Mouse (Mus musculus): ENCODE measurements around the gene Qpct. TPM values are rescaled to one million over a fixed set of nuclear protein-coding genes. Genes with fewer than 3 reads are reported as not detected.
A peak's percentile ranks its signal among the peaks of the same experiment; 100 is the strongest.

Qpct gene
- 23.9 and 24.8 TPM in 2 replicates for polyA plus RNA-seq (2015; fragmentation: Nextera tagmentation; extraction: Ambion mirVana)

DNA sequence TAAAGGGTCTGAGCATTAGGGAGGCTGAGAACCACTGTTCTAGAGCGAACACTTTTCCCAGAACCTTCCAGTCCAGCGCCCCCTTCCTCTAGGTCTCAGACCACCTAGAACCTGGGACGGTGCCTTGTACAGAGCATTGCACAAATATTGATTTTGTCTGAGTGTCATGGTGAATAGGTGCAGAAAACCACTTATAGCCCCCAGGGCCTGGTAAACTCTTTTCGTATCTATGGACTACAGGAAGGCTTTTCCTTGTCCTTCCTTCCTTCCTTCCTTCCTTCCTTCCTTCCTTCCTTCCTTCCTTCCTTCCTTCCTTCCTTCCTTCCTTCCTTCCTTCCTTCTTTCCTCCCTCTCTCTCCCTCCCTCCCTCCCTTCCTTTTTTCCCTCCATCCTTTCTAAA, at the start of gene Qpct:
Gene Qpct (plus strand): TSS at position 301 of the 400 bp plus-strand sequence.
- H3K27me3 ChIP-seq (replicated peaks; ENCODE audit: control insufficient read depth, insufficient read depth, low read length), result peaks cover 16% of the 10 kb centered on the region; the same call in 1 of the 2 replicates
- peak within 1 kb of the TSS; percentile 51 for H3K4me3 ChIP-seq (ENCODE audit: low read depth, low read length)
- ATAC-seq, result no peak
- TF ChIP-seq CTCF (IDR thresholded peaks at IDR 0.05; ENCODE audit: low read depth), result no peak
- 62% methylated on average over 4 of the region's 4 CpGs for WGBS
- no peaks in the 10 kb centered on the region for H3K4me1 ChIP-seq (replicated peaks; ENCODE audit: control insufficient read depth, insufficient read depth, low read length)
- peak within 1 kb of the TSS; percentile 90 for H3K4me2 ChIP-seq (replicated peaks; ENCODE audit: low read depth)
- no peaks in the 10 kb centered on the region for H3K36me3 ChIP-seq (ENCODE audit: control insufficient read depth, insufficient read depth)
- no peak within 1 kb of the TSS for H3K27ac ChIP-seq (ENCODE audit: low read depth, low read length)
- no peaks in the 10 kb centered on the region for H3K9me3 ChIP-seq (ENCODE audit: control insufficient read depth)
- H3K9ac ChIP-seq (ENCODE audit: low read depth, low read length), result peak within 1 kb of the TSS; percentile 26; the same call in 1 of the 2 replicates

DNA sequence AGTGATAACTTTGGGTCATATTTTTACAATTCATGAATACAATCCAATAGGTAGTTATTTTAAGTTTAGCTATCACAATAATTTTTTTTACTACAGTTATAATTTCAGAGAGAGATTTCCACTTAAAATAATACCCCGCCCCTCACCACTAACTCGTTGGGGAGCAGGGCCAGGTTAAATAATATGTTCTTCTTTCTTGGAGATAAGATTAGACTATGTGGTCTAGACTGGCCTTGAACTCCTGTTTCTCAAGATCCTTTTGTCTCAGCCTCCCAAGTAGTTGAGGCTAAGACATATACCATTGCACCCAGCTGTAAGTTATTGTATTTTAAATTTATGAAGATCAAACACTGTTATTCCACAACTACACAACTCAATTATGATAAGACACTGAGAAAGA, 38.1 kb upstream of the Qpct start:
- no peak overlapping the region for H3K9ac ChIP-seq (ENCODE audit: low read depth, low read length)
- 0 out of 2 replicates have a peak, but pooled peaks cover 5% of the 10 kb centered on the region for H3K4me1 ChIP-seq (replicated peaks; ENCODE audit: control insufficient read depth, insufficient read depth, low read length)
- peaks cover 7% of the 10 kb centered on the region for H3K36me3 ChIP-seq (ENCODE audit: control insufficient read depth, insufficient read depth)
- no peak overlapping the region for H3K4me3 ChIP-seq (ENCODE audit: low read depth, low read length)
- 64% methylated on average over 2 of the region's 2 CpGs for WGBS
- no peaks in the 10 kb centered on the region for H3K27me3 ChIP-seq (replicated peaks; ENCODE audit: control insufficient read depth, insufficient read depth, low read length)
- H3K27ac ChIP-seq (ENCODE audit: low read depth, low read length), result no peak overlapping the region
- no peak overlapping the region for H3K4me2 ChIP-seq (replicated peaks; ENCODE audit: low read depth)
- no peaks in the 10 kb centered on the region for H3K9me3 ChIP-seq (ENCODE audit: control insufficient read depth)
- no peak for TF ChIP-seq CTCF (IDR thresholded peaks at IDR 0.05; ENCODE audit: low read depth)
- ATAC-seq, result no peak

DNA sequence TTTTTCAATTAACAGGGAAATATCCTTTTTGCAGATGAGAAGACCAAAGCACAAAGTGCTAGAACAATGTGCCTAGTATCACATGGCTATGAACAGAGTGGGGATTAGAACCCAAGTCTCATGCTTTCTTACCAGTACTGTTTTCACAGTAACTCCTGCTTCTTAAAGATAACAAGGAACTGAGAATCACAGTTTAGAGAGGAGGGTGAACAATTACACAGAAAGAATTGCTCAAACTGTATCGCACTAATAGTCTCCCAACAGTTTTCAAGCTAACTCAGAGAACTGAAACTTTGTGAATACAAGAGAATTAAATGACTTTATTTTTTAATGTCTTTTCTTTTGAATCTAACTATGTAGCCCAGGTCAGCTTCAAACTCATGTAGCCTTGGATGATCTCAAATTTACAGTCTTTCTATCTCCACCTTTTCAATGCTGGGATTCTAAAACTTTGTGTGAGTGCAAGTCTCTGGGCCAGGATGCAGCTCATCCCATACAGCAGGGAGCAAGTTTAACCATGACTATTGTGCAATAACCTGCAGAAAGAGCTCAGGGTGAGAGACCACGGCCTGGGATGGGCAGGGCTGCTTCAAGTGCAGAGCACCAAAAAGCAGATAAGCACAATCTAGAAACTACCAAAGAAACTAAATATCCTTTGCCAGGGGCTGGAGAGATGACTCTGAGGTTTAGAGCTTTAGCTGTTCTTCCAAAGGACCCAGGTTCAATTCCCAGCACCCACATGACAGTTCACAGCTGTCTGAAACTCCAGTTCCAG, 36.6 kb upstream of the Qpct start:
- H3K27me3 ChIP-seq (replicated peaks; ENCODE audit: control insufficient read depth, insufficient read depth, low read length), result no peaks in the 10 kb centered on the region
- peaks cover 7% of the 10 kb centered on the region for H3K36me3 ChIP-seq (ENCODE audit: control insufficient read depth, insufficient read depth)
- H3K9ac ChIP-seq (ENCODE audit: low read depth, low read length), result no peak overlapping the region
- no peak for TF ChIP-seq CTCF (IDR thresholded peaks at IDR 0.05; ENCODE audit: low read depth)
- H3K4me1 ChIP-seq (replicated peaks; ENCODE audit: control insufficient read depth, insufficient read depth, low read length), result 0 out of 2 replicates have a peak, but pooled peaks cover 5% of the 10 kb centered on the region
- no peak overlapping the region for H3K27ac ChIP-seq (ENCODE audit: low read depth, low read length)
- no peak overlapping the region for H3K4me3 ChIP-seq (ENCODE audit: low read depth, low read length)
- H3K4me2 ChIP-seq (replicated peaks; ENCODE audit: low read depth), result no peak overlapping the region
- ATAC-seq, result no peak
- no peaks in the 10 kb centered on the region for H3K9me3 ChIP-seq (ENCODE audit: control insufficient read depth)
- WGBS, result 67% methylated on average over 2 of the region's 2 CpGs

DNA sequence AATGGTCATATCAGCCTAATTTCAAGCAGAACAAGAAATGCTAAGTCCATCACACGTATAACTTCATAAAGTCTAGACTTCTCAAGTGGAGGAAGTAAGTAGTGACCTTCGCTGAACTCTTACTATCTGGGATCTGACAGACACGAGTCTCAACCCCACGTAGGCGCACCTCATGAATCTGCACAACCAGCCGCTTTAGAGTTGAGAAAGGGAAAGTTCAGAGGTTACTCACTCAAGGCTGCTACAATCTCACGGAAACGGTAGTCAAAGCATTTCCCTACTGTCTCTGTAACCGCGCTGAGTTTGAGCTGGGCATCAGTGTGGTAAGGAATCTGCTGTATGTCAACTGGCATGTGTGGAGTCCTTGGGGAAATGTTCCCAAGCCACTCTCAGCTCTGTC, 35.9 kb upstream of the Qpct start:
- ATAC-seq, result peak; percentile 48; the same call in 1 of the 2 replicates
- H3K27me3 ChIP-seq (replicated peaks; ENCODE audit: control insufficient read depth, insufficient read depth, low read length), result no peaks in the 10 kb centered on the region
- no peak overlapping the region for H3K9ac ChIP-seq (ENCODE audit: low read depth, low read length)
- 55% methylated on average over 10 of the region's 10 CpGs for WGBS
- peaks cover 7% of the 10 kb centered on the region for H3K36me3 ChIP-seq (ENCODE audit: control insufficient read depth, insufficient read depth)
- no peak overlapping the region for H3K27ac ChIP-seq (ENCODE audit: low read depth, low read length)
- no peak overlapping the region for H3K4me3 ChIP-seq (ENCODE audit: low read depth, low read length)
- 0 out of 2 replicates have a peak, but pooled peaks cover 5% of the 10 kb centered on the region for H3K4me1 ChIP-seq (replicated peaks; ENCODE audit: control insufficient read depth, insufficient read depth, low read length)
- no peaks in the 10 kb centered on the region for H3K9me3 ChIP-seq (ENCODE audit: control insufficient read depth)
- 0 out of 2 replicates have a peak overlapping the region, but pooled peaks have one; percentile 21 for H3K4me2 ChIP-seq (replicated peaks; ENCODE audit: low read depth)
- no peak for TF ChIP-seq CTCF (IDR thresholded peaks at IDR 0.05; ENCODE audit: low read depth)

DNA sequence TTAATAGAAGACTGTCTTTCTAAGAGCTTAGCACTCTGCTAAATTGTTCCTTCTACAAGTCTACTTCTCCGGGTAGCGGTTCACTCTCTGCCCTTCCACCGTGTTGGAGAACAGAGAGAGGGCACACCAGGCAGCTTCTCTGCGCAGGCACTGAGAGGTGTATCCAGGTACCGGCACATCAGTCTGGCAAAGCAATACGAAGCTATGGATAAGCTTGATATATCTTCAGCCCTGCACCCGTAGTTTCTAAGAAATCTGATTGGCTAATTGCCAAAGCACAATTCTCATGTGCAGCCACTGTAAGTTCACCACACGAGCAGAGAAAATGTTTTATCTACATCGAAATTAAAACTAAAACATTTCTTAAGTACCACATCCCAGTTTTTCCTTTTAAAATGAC, 33.3 kb upstream of the Qpct start:
- TF ChIP-seq CTCF (IDR thresholded peaks at IDR 0.05; ENCODE audit: low read depth), result no peak
- no peak overlapping the region for H3K9ac ChIP-seq (ENCODE audit: low read depth, low read length)
- peak overlapping the region; percentile 95; the same call in 1 of the 2 replicates for H3K4me2 ChIP-seq (replicated peaks; ENCODE audit: low read depth)
- H3K27me3 ChIP-seq (replicated peaks; ENCODE audit: control insufficient read depth, insufficient read depth, low read length), result no peaks in the 10 kb centered on the region
- no peaks in the 10 kb centered on the region for H3K36me3 ChIP-seq (ENCODE audit: control insufficient read depth, insufficient read depth)
- 0 out of 2 replicates have a peak, but pooled peaks cover 5% of the 10 kb centered on the region for H3K4me1 ChIP-seq (replicated peaks; ENCODE audit: control insufficient read depth, insufficient read depth, low read length)
- ATAC-seq, result no peak
- no peak overlapping the region for H3K27ac ChIP-seq (ENCODE audit: low read depth, low read length)
- H3K9me3 ChIP-seq (ENCODE audit: control insufficient read depth), result no peaks in the 10 kb centered on the region
- WGBS, result 32% methylated on average over 9 of the region's 9 CpGs
- H3K4me3 ChIP-seq (ENCODE audit: low read depth, low read length), result no peak overlapping the region

DNA sequence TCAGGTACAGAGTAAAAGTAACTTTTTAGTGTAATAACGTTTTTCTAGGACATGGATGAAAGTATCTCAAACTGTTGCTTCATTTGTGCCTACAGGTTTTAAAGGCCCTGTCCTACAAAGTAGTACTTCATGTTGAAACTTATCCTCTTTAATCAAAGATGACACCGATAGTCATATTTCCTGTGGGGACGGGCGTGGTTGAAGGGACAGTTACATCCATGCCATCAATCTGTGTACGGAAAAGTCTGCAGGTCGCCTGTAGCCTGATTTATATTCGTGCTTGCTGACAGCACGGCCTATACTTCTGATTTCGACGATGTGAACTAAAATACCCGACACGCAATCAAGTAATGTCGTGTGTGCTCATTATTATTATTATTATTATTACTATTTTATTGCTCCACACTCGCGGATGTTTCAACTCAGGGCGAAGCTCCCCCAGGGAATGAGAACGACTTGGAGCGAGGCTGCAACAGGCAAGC, 31.9 kb upstream of the Qpct start:
- TF ChIP-seq CTCF (IDR thresholded peaks at IDR 0.05; ENCODE audit: low read depth), result no peak
- WGBS, result 3% methylated on average over 18 of the region's 18 CpGs
- Histone ChIP-seq H3K9me3 (ENCODE audit: control insufficient read depth) (no peaks in the 10 kb centered on the region), H3K27me3 (replicated peaks; ENCODE audit: control insufficient read depth, insufficient read depth, low read length) (no peaks in the 10 kb centered on the region), H3K36me3 (ENCODE audit: control insufficient read depth, insufficient read depth) (no peaks in the 10 kb centered on the region), H3K9ac (ENCODE audit: low read depth, low read length) (peak overlapping the region; percentile 79), H3K4me3 (ENCODE audit: low read depth, low read length) (peak overlapping the region; percentile 79), H3K4me1 (replicated peaks; ENCODE audit: control insufficient read depth, insufficient read depth, low read length) (0 out of 2 replicates have a peak, but pooled peaks cover 5% of the 10 kb centered on the region), H3K27ac (ENCODE audit: low read depth, low read length) (peak overlapping the region; percentile 62; the same call in 1 of the 2 replicates), H3K4me2 (replicated peaks; ENCODE audit: low read depth) (peak overlapping the region; percentile 95)
- ATAC-seq, result no peak

Measured in intestine, postnatal 0 days (tissue).